Mouse (Mus musculus) midbrain, embryonic 15.5 days (tissue): Measurements from ENCODE around the gene Cd19. TPM values are rescaled to one million over a fixed set of nuclear protein-coding genes. Genes with fewer than 3 reads are reported as not detected.
A peak's percentile ranks its signal among the peaks of the same experiment; 100 is the strongest.
"Not testable (repeated sequence)": the region's sequence is repeated elsewhere in the genome, so short reads cannot be mapped to it uniquely, and the experiment has no call there.

ENCODE experiments used
- ATAC-seq: fragments of 200-750 bp; cut with Nextera tagmentation; replicated peaks from 2 replicates; pipeline ENCODE4 v1.8.0; 2017; ENCODE audit warnings: moderate TSS enrichment
- H3K27ac ChIP-seq: fragments of 300-500 bp; sonication (generic); 2 replicates; pipeline ENCODE4 v1.5.1; 2015; ENCODE audit warnings: mild to moderate bottlenecking, inconsistent platforms
- H3K27me3 ChIP-seq: fragments of 300-500 bp; sonication (generic); replicated peaks from 2 replicates; pipeline ENCODE4 v1.6.1; 2015; ENCODE audit warnings: inconsistent platforms
- H3K36me3 ChIP-seq: fragments of 300-500 bp; sonication (generic); replicated peaks from 2 replicates; pipeline ENCODE4 v1.6.1; 2015; ENCODE audit warnings: inconsistent platforms
- H3K4me1 ChIP-seq: fragments of 300-500 bp; sonication (generic); 2 replicates; pipeline ENCODE4 v1.6.1; 2015; ENCODE audit warnings: inconsistent platforms
- H3K4me2 ChIP-seq: fragments of 300-500 bp; sonication (generic); 2 replicates; pipeline ENCODE4 v1.6.1; 2015; ENCODE audit warnings: inconsistent platforms, mild to moderate bottlenecking, moderate library complexity
- H3K4me3 ChIP-seq: fragments of 300-500 bp; sonication (generic); 2 replicates; pipeline ENCODE4 v1.5.1; 2015; ENCODE audit warnings: mild to moderate bottlenecking, inconsistent platforms
- H3K9ac ChIP-seq: fragments of 300-500 bp; sonication (generic); 2 replicates; pipeline ENCODE4 v1.6.1; 2015; ENCODE audit warnings: mild to moderate bottlenecking, inconsistent platforms
- H3K9me3 ChIP-seq: fragments of 300-500 bp; sonication (generic); 2 replicates; pipeline ENCODE4 v1.6.1; 2016; ENCODE audit warnings: inconsistent platforms
- WGBS: fragments of 180-500 bp; shearing (Covaris S2); methylation state at CpG from one replicate; pipeline ENCODE4 v1.1.7; 2015; ENCODE audit warnings: mixed read lengths; 5-methylcytosine and 5-hydroxymethylcytosine counted together
- polyA plus RNA-seq: library from polyadenylated mRNA; unstranded; fragments of >200 nt; fragmentation: Nextera tagmentation; extraction: Ambion mirVana; gene quantifications from 2 replicates; pipeline ENCODE4 v1.2.1, GENCODE M21; 2015

Cd19 gene
- polyA plus RNA-seq, 1 experiment from 2014 or later: not detected

- H3K4me1 ChIP-seq: peaks cover 14% of the 10 kb centered on the region
- no peak for ATAC-seq
- H3K9me3 ChIP-seq: no peaks in the 10 kb centered on the region
- WGBS: 11% methylated on average over 5 of the region's 5 CpGs
- H3K36me3 ChIP-seq: no peaks in the 10 kb centered on the region
- no peak overlapping the region for H3K27ac ChIP-seq
- H3K9ac ChIP-seq: no peak overlapping the region
- no peaks in the 10 kb centered on the region for H3K27me3 ChIP-seq
- no peak overlapping the region for H3K4me2 ChIP-seq
- H3K4me3 ChIP-seq: no peak overlapping the region
Observed at GRCm38 (mm10) chr7:126399548-126399947, 15.1 kb downstream of the Cd19 start.

- ATAC-seq: no peak
- 92% methylated on average over 4 of the region's 4 CpGs for WGBS
- Histone ChIP-seq H3K27me3 (no peaks in the 10 kb centered on the region), H3K9ac (no peak overlapping the region), H3K27ac (no peak overlapping the region), H3K36me3 (no peaks in the 10 kb centered on the region), H3K9me3 (no peaks in the 10 kb centered on the region), H3K4me3 (no peak overlapping the region), H3K4me1 (peaks cover 14% of the 10 kb centered on the region), H3K4me2 (no peak overlapping the region)
Observed at GRCm38 (mm10) chr7:126397822-126398221, 16.9 kb downstream of the Cd19 start.

DNA sequence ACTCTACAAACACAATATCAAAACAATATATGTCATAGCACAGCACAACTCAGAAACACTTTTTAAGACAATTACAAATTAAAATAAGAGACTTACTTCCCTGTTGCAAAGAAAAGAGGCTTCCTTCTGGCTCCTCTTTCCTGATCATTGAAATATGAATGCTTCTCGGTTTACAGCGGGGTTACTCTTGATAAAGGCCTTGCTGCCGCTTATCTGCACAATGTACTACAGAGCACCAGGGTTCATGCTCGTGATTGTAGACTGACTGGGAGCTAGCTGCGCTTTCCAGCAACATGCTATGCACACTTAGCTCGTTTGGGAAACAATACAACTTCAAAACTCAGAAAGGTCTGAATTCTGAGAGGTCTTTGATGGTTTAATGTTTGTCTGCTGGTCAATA lies 17.5 kb downstream of the Cd19 start:
- Histone ChIP-seq H3K4me3 (no peak overlapping the region), H3K4me2 (no peak overlapping the region; the same call in 1 of the 2 replicates), H3K27ac (no peak overlapping the region), H3K4me1 (peaks cover 14% of the 10 kb centered on the region), H3K9ac (no peak overlapping the region), H3K36me3 (no peaks in the 10 kb centered on the region), H3K9me3 (no peaks in the 10 kb centered on the region), H3K27me3 (no peaks in the 10 kb centered on the region)
- 60% methylated on average over 6 of the region's 6 CpGs for WGBS
- no peak for ATAC-seq

DNA sequence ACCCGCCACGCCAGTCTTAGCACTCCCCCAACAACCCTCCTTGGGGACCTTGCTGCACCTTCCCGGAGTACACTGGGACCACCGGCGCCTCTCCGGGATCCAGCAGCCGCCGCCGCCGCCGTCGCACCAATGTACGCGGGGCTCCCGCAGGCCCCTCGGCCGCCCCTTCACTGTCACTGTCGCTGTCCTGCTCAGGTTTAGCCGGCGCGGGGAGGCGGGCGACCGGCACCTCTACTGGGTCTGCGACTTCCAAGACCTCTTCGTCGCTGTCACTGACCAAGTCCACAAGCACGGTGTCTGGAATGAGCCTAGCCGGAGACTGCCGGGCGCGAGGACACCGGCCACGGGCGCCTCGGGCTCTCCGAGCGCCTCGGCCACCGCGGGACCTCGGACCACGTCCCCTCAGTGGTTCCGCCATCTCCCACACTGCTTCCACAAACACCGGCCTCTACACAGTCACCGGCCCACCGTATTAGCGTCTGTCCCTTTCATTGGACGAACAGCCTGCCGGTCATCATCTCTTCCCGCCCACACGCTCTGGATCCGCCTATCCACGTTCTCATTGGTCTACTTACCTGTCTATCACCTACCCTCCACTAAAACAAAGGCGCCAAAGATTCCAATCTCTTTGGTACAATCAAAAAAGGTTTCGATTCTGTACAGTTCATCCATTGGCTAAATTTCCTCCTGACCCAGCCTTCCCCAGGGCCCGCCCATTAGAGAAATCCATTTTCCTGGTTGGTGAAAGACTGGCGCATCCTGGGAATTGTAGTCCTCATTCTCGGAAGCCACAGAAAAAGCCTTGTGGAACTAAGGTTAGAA lies 18.2 kb downstream of the Cd19 start, which contains the start of gene Nfatc2ip:
Nfatc2ip (minus strand) TSS at position 440 of the 822 bp plus-strand sequence.
- peak within 1 kb of the TSS; percentile 86 for H3K4me3 ChIP-seq
- no peaks in the 10 kb centered on the region for H3K9me3 ChIP-seq
- peak within 1 kb of the TSS; percentile 77 for H3K27ac ChIP-seq
- no peaks in the 10 kb centered on the region for H3K36me3 ChIP-seq
- peaks cover 14% of the 10 kb centered on the region for H3K4me1 ChIP-seq
- under 1% methylated on average over 59 of the region's 59 CpGs for WGBS
- peak; percentile 100 for ATAC-seq
- no peaks in the 10 kb centered on the region for H3K27me3 ChIP-seq
- H3K9ac ChIP-seq: peak within 1 kb of the TSS; percentile 80
- peak within 1 kb of the TSS; percentile 92 for H3K4me2 ChIP-seq

GRCm38 (mm10) chr7:126392086-126392884 lies 22.4 kb downstream of the Cd19 start:
- H3K4me1 ChIP-seq: peaks cover 12% of the 10 kb centered on the region
- not testable (repeated sequence) for H3K36me3 ChIP-seq, ATAC-seq, H3K4me2 ChIP-seq, H3K9me3 ChIP-seq, H3K27me3 ChIP-seq, H3K27ac ChIP-seq, H3K9ac ChIP-seq, H3K4me3 ChIP-seq
- WGBS: 92% methylated on average over 7 of the region's 7 CpGs

DNA sequence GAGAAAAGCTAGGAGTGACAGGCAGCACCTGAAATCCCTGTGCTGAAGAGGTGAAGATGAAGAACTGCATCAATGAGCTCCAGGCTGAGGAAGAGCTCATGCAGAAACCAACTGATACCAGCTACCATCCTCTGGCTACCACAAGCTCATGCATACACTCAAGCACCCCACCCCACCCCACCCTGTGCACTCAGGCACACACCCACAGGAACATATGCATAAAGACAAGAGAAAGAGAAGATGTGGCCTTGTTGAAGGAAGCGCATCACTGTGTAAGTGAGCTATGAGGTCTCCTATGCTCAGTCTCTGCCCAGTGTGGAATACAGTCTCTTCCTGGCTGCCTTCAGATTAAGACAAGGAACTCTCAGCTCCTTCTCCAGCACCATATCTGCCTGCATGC lies 26.5 kb downstream of the Cd19 start:
- Histone ChIP-seq H3K4me3 (no peak overlapping the region), H3K9ac (no peak overlapping the region), H3K4me2 (no peak overlapping the region), H3K27me3 (no peaks in the 10 kb centered on the region), H3K9me3 (no peaks in the 10 kb centered on the region), H3K36me3 (peaks cover 11% of the 10 kb centered on the region; the same call in 1 of the 2 replicates), H3K4me1 (no peaks in the 10 kb centered on the region), H3K27ac (no peak overlapping the region)
- no peak for ATAC-seq
- WGBS: 100% methylated on average over 1 of the region's 1 CpGs

- no peak overlapping the region for H3K27ac ChIP-seq
- H3K27me3 ChIP-seq: no peaks in the 10 kb centered on the region
- no peaks in the 10 kb centered on the region for H3K9me3 ChIP-seq
- peaks cover 11% of the 10 kb centered on the region; the same call in 1 of the 2 replicates for H3K36me3 ChIP-seq
- no peak overlapping the region for H3K9ac ChIP-seq
- no peak overlapping the region for H3K4me3 ChIP-seq
- 88% methylated on average over 5 of the region's 5 CpGs for WGBS
- H3K4me1 ChIP-seq: 0 out of 2 replicates have a peak, but pooled peaks cover under 1% of the 10 kb centered on the region
- ATAC-seq: no peak
- H3K4me2 ChIP-seq: no peak overlapping the region
Observed at GRCm38 (mm10) chr7:126383565-126383964, 31.1 kb downstream of the Cd19 start.

DNA sequence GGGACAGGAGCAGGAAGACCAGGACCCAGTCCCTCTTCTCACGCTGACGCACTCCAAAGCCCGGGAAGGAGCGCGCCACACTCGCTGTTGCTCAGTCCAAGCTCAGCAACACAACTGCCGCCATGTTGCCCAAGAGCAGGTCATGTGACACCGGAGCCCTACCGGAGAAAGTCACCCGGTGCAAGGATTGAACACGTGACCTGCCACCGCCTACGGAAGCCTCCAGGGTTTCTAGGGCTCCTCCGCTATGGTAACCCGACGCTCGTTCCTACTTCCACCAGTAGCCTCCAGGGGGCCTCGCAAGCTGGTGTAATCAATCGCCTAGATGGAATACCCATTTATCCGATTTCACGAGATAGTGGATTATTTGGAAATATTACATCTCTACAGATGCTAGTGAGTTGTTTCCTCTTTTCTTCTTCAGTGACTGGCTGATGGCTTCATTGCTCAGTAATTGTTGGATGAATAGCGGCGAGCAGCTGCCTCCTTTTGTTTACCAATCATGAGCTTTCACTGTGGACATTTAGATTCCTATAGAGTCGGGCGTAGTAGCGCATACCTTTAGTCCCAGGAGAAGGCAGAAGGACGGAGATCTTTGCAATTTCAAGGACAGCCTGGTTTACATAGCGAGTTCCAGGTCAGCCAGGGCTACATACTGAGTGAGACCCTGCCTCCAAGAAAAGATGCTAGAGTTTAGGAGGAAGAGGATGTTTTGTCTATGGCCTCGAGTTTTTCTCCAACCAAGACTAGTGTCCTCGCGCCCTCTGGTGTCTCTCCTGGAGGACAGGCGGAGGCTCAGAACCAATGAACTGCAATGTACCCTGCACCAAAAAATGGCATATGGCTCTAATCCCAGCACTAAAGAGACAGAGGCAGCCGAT lies 37.2 kb downstream of the Cd19 start, which contains the start of gene Spns1:
Spns1 (minus strand) TSS at position 173 of the 881 bp plus-strand sequence.
- WGBS: 1% methylated on average over 33 of the region's 33 CpGs
- peak within 1 kb of the TSS; percentile 92 for H3K4me3 ChIP-seq
- peak within 1 kb of the TSS; percentile 87 for H3K27ac ChIP-seq
- H3K4me2 ChIP-seq: peak within 1 kb of the TSS; percentile 88
- peak; percentile 97 for ATAC-seq
- H3K36me3 ChIP-seq: peaks cover 4% of the 10 kb centered on the region
- no peaks in the 10 kb centered on the region for H3K9me3 ChIP-seq
- H3K27me3 ChIP-seq: no peaks in the 10 kb centered on the region
- H3K9ac ChIP-seq: peak within 1 kb of the TSS; percentile 70
- peaks cover 27% of the 10 kb centered on the region for H3K4me1 ChIP-seq

GRCm38 (mm10) chr7:126376903-126377277 lies 37.8 kb downstream of the Cd19 start:
- 2% methylated on average over 27 of the region's 27 CpGs for WGBS
- peak overlapping the region; percentile 88 for H3K4me2 ChIP-seq
- peak; percentile 80 for ATAC-seq
- H3K9ac ChIP-seq: peak overlapping the region; percentile 70
- peaks cover 27% of the 10 kb centered on the region for H3K4me1 ChIP-seq
- peak overlapping the region; percentile 92 for H3K4me3 ChIP-seq
- H3K27ac ChIP-seq: peak overlapping the region; percentile 75
- H3K27me3 ChIP-seq: no peaks in the 10 kb centered on the region
- H3K9me3 ChIP-seq: no peaks in the 10 kb centered on the region
- H3K36me3 ChIP-seq: peaks cover 6% of the 10 kb centered on the region

- Histone ChIP-seq H3K27ac (no peak overlapping the region), H3K9me3 (no peaks in the 10 kb centered on the region), H3K4me3 (no peak overlapping the region), H3K9ac (no peak overlapping the region), H3K36me3 (peaks cover 13% of the 10 kb centered on the region), H3K27me3 (no peaks in the 10 kb centered on the region), H3K4me1 (peaks cover 27% of the 10 kb centered on the region), H3K4me2 (no peak overlapping the region)
- no peak for ATAC-seq
- WGBS: 76% methylated on average over 5 of the region's 5 CpGs
Observed at GRCm38 (mm10) chr7:126375012-126375411, 39.7 kb downstream of the Cd19 start.

DNA sequence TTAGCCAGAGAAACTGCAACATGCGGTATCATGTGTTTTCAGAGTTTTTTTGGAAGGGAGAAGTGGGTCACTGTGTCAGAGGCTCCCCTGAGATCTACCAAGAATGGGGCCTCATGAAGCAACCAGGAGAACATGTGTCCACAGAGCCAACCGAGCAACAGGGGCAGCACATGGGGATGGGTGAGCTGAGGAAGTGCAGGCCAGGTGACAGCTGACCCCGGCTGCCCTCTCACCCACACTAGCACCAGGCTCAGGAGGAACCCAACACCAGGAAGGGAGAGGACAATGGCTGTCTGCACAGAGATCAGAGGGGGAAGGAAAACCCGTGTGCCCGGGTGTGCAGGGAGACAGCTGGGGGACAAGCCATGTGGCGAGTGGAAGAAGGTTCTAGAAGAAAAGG lies 40.2 kb downstream of the Cd19 start:
- peaks cover 18% of the 10 kb centered on the region for H3K36me3 ChIP-seq
- no peaks in the 10 kb centered on the region for H3K27me3 ChIP-seq
- no peak overlapping the region for H3K4me2 ChIP-seq
- 86% methylated on average over 6 of the region's 6 CpGs for WGBS
- peaks cover 27% of the 10 kb centered on the region for H3K4me1 ChIP-seq
- no peak overlapping the region for H3K27ac ChIP-seq
- no peak overlapping the region for H3K4me3 ChIP-seq
- H3K9ac ChIP-seq: no peak overlapping the region
- H3K9me3 ChIP-seq: no peaks in the 10 kb centered on the region
- ATAC-seq: no peak
